Mouse (Mus musculus): Measurements from ENCODE around the gene Tmem274. TPM values are rescaled to one million over a fixed set of nuclear protein-coding genes. Genes with fewer than 3 reads are reported as not detected.
A peak's percentile ranks its signal among the peaks of the same experiment; 100 is the strongest.

Gene Tmem274
- polyA plus RNA-seq, 1 experiment from 2014 or later = not detected

- no peak for TF ChIP-seq CTCF (IDR thresholded peaks at IDR 0.05; ENCODE audit: low read depth)
- no peaks in the 10 kb centered on the region for H3K27me3 ChIP-seq (ENCODE audit: insufficient read depth, low read length)
- 4% methylated on average over 29 of the region's 52 CpGs for WGBS
- peak overlapping the region; percentile 54; the same call in 1 of the 2 replicates for H3K27ac ChIP-seq (ENCODE audit: low read depth)
- H3K4me2 ChIP-seq = peak overlapping the region; percentile 91
- ATAC-seq (ENCODE audit: insufficient read depth) (no peak; the same call in 1 of the 2 replicates), DNase-seq (no peak)
- peak overlapping the region; percentile 80 for H3K9ac ChIP-seq
- peak overlapping the region; percentile 85 for H3K4me3 ChIP-seq (ENCODE audit: low read depth, low read length)
- no peaks in the 10 kb centered on the region for H3K9me3 ChIP-seq (ENCODE audit: low read depth, low read length)
- no peaks in the 10 kb centered on the region for H3K36me3 ChIP-seq (ENCODE audit: insufficient read depth)
- H3K4me1 ChIP-seq (ENCODE audit: insufficient read depth) = peaks cover 12% of the 10 kb centered on the region; the same call in 1 of the 2 replicates
Measured at GRCm38 (mm10) chr4:149518351-149519220, 41.4 kb downstream of the Tmem274 start.

GRCm38 (mm10) chr4:149521258-149521657, 44.1 kb downstream of the Tmem274 start:
- Histone ChIP-seq H3K4me3 (ENCODE audit: low read depth, low read length) (no peak overlapping the region), H3K36me3 (ENCODE audit: insufficient read depth) (no peaks in the 10 kb centered on the region), H3K27me3 (ENCODE audit: insufficient read depth, low read length) (no peaks in the 10 kb centered on the region), H3K9ac (no peak overlapping the region), H3K9me3 (ENCODE audit: low read depth, low read length) (no peaks in the 10 kb centered on the region), H3K27ac (ENCODE audit: low read depth) (no peak overlapping the region), H3K4me2 (no peak overlapping the region), H3K4me1 (ENCODE audit: insufficient read depth) (peaks cover 12% of the 10 kb centered on the region; the same call in 1 of the 2 replicates)
- no peak for TF ChIP-seq CTCF (IDR thresholded peaks at IDR 0.05; ENCODE audit: low read depth)
- DNase-seq (no peak), ATAC-seq (ENCODE audit: insufficient read depth) (no peak)
- 66% methylated on average over 10 of the region's 10 CpGs for WGBS

GRCm38 (mm10) chr4:149523961-149524360, 46.8 kb downstream of the Tmem274 start:
- no peak overlapping the region for H3K9ac ChIP-seq
- H3K4me1 ChIP-seq (ENCODE audit: insufficient read depth) = peaks cover 9% of the 10 kb centered on the region; the same call in 1 of the 2 replicates
- no peaks in the 10 kb centered on the region for H3K9me3 ChIP-seq (ENCODE audit: low read depth, low read length)
- TF ChIP-seq CTCF (IDR thresholded peaks at IDR 0.05; ENCODE audit: low read depth) = no peak
- H3K4me2 ChIP-seq = no peak overlapping the region
- 85% methylated on average over 6 of the region's 6 CpGs for WGBS
- H3K36me3 ChIP-seq (ENCODE audit: insufficient read depth) = no peaks in the 10 kb centered on the region
- ATAC-seq (ENCODE audit: insufficient read depth) = no peak
- H3K27ac ChIP-seq (ENCODE audit: low read depth) = no peak overlapping the region
- DNase-seq = no peak
- H3K4me3 ChIP-seq (ENCODE audit: low read depth, low read length) = no peak overlapping the region
- H3K27me3 ChIP-seq (ENCODE audit: insufficient read depth, low read length) = no peaks in the 10 kb centered on the region

GRCm38 (mm10) chr4:149525170-149525569, 48.0 kb downstream of the Tmem274 start:
- ATAC-seq (ENCODE audit: insufficient read depth) = no peak

GRCm38 (mm10) chr4:149525811-149526210, 48.6 kb downstream of the Tmem274 start:
- H3K4me3 ChIP-seq (ENCODE audit: low read depth, low read length) = no peak overlapping the region

More at GRCm38 (mm10) chr4:149525170-149525569, 48.0 kb downstream of the Tmem274 start:
- Histone ChIP-seq H3K4me3 (ENCODE audit: low read depth, low read length) (no peak overlapping the region), H3K27ac (ENCODE audit: low read depth) (no peak overlapping the region), H3K9ac (no peak overlapping the region), H3K4me1 (ENCODE audit: insufficient read depth) (peaks cover 3% of the 10 kb centered on the region; the same call in 1 of the 2 replicates), H3K27me3 (ENCODE audit: insufficient read depth, low read length) (no peaks in the 10 kb centered on the region), H3K4me2 (no peak overlapping the region), H3K9me3 (ENCODE audit: low read depth, low read length) (no peaks in the 10 kb centered on the region), H3K36me3 (ENCODE audit: insufficient read depth) (no peaks in the 10 kb centered on the region)
- TF ChIP-seq CTCF (IDR thresholded peaks at IDR 0.05; ENCODE audit: low read depth) = no peak
- WGBS = 81% methylated on average over 4 of the region's 4 CpGs
- no peak for DNase-seq

GRCm38 (mm10) chr4:149526330-149526729, 49.2 kb downstream of the Tmem274 start:
- peak; percentile 43 for DNase-seq
- Histone ChIP-seq H3K4me1 (ENCODE audit: insufficient read depth) (peaks cover 3% of the 10 kb centered on the region; the same call in 1 of the 2 replicates), H3K4me2 (no peak overlapping the region), H3K27ac (ENCODE audit: low read depth) (no peak overlapping the region), H3K36me3 (ENCODE audit: insufficient read depth) (no peaks in the 10 kb centered on the region), H3K27me3 (ENCODE audit: insufficient read depth, low read length) (no peaks in the 10 kb centered on the region), H3K9ac (no peak overlapping the region), H3K4me3 (ENCODE audit: low read depth, low read length) (no peak overlapping the region), H3K9me3 (ENCODE audit: low read depth, low read length) (no peaks in the 10 kb centered on the region)
- no peak for TF ChIP-seq CTCF (IDR thresholded peaks at IDR 0.05; ENCODE audit: low read depth)
- no peak for ATAC-seq (ENCODE audit: insufficient read depth)
- WGBS = 35% methylated on average over 7 of the region's 7 CpGs

More at GRCm38 (mm10) chr4:149525811-149526210, 48.6 kb downstream of the Tmem274 start:
- Histone ChIP-seq H3K4me2 (no peak overlapping the region), H3K4me1 (ENCODE audit: insufficient read depth) (peaks cover 3% of the 10 kb centered on the region; the same call in 1 of the 2 replicates), H3K27ac (ENCODE audit: low read depth) (no peak overlapping the region), H3K36me3 (ENCODE audit: insufficient read depth) (no peaks in the 10 kb centered on the region), H3K9ac (no peak overlapping the region), H3K27me3 (ENCODE audit: insufficient read depth, low read length) (no peaks in the 10 kb centered on the region), H3K9me3 (ENCODE audit: low read depth, low read length) (no peaks in the 10 kb centered on the region)
- no peak for TF ChIP-seq CTCF (IDR thresholded peaks at IDR 0.05; ENCODE audit: low read depth)
- ATAC-seq (ENCODE audit: insufficient read depth) (no peak), DNase-seq (no peak)
- WGBS = 68% methylated on average over 6 of the region's 6 CpGs
